Mouse (Mus musculus): ENCODE measurements at regions not wholly inside any gene's neighbourhood (a gene's known extent, or its start where the extent isn't known, plus 50 kb on each side); places are given as distances from the start of the nearest gene placed in this dataset.

GRCm38 (mm10) chr7:133487887-133488630 is 113.9 kb downstream of the Tex36 start:
- TF ChIP-seq CTCF (IDR thresholded peaks at IDR 0.05; ENCODE audit: control insufficient read depth, insufficient read depth, low read length): no peak
- TF ChIP-seq POLR2A (IDR thresholded peaks at IDR 0.05; ENCODE audit: borderline replicate concordance, control insufficient read depth, low read depth, low read length): no peak

Measured in bone marrow, adult 2 months (tissue).